Mouse (Mus musculus): ENCODE measurements around the gene Dkk2. TPM values are rescaled to one million over a fixed set of nuclear protein-coding genes. Genes with fewer than 3 reads are reported as not detected.

Gene Dkk2
- polyA plus RNA-seq, 1 experiment from 2014 or later: 0.48 TPM

DNA sequence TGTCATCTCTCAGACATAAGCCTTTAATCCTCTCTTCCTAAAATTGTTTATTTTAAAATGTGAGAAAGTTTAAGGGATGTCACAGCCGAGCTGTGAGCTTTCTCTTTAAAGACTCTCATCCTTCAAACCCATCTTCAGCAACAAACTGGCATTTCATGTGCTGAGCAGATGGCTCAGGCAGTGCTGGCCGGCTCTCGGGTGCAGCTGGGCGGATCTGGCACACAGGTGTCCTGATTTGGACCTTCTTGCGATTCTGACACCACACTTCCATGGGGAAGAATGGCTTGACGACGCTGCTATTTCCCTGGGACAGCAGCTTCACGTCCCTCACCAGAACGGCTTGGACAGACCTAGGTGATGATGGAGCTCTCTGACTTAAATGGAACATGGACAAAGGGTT lies 17.9 kb downstream of the Dkk2 start:
- WGBS: 54% methylated on average over 9 of the region's 9 CpGs
- no peaks in the 10 kb centered on the region for H3K9me3 ChIP-seq (ENCODE audit: control insufficient read depth, low read length)
- H3K4me2 ChIP-seq (ENCODE audit: low read depth, low read length): no peak overlapping the region
- H3K36me3 ChIP-seq (ENCODE audit: control insufficient read depth, insufficient read depth, low read length): no peaks in the 10 kb centered on the region
- ATAC-seq (ENCODE audit: low read depth): no peak
- no peaks in the 10 kb centered on the region for H3K27me3 ChIP-seq (ENCODE audit: control insufficient read depth, insufficient read depth, low read length)
- H3K4me1 ChIP-seq (ENCODE audit: control insufficient read depth, insufficient read depth, low read length): no peaks in the 10 kb centered on the region
- H3K9ac ChIP-seq (replicated peaks; ENCODE audit: low read depth, low read length): no peak overlapping the region
- H3K4me3 ChIP-seq (ENCODE audit: low read depth, low read length): no peak overlapping the region
- no peak overlapping the region for H3K27ac ChIP-seq (ENCODE audit: low read depth, low read length)

DNA sequence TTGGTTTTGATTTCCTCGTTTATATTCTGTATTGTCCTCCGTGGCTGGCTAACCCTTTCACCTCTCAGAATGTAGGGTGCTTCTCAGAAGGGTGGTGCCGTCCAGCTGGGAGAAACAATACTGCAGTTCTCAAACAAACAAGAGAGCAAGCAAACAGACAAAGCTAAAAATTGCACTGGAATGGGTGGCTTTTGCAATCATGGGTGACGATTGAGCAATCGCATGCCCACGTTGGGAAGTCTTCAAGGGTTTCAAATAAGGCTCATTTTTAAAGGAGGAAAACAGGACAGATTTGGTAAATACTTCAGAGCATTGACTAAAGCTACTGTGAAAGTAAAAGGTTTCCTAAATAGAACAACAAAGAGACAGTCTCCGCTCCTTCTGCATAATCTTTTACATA lies 18.4 kb downstream of the Dkk2 start:
- H3K9ac ChIP-seq (replicated peaks; ENCODE audit: low read depth, low read length): no peak overlapping the region
- no peaks in the 10 kb centered on the region for H3K27me3 ChIP-seq (ENCODE audit: control insufficient read depth, insufficient read depth, low read length)
- H3K27ac ChIP-seq (ENCODE audit: low read depth, low read length): no peak overlapping the region
- no peak overlapping the region for H3K4me3 ChIP-seq (ENCODE audit: low read depth, low read length)
- no peaks in the 10 kb centered on the region for H3K36me3 ChIP-seq (ENCODE audit: control insufficient read depth, insufficient read depth, low read length)
- no peak overlapping the region for H3K4me2 ChIP-seq (ENCODE audit: low read depth, low read length)
- no peak for ATAC-seq (ENCODE audit: low read depth)
- no peaks in the 10 kb centered on the region for H3K9me3 ChIP-seq (ENCODE audit: control insufficient read depth, low read length)
- no peaks in the 10 kb centered on the region for H3K4me1 ChIP-seq (ENCODE audit: control insufficient read depth, insufficient read depth, low read length)
- 52% methylated on average over 7 of the region's 7 CpGs for WGBS

DNA sequence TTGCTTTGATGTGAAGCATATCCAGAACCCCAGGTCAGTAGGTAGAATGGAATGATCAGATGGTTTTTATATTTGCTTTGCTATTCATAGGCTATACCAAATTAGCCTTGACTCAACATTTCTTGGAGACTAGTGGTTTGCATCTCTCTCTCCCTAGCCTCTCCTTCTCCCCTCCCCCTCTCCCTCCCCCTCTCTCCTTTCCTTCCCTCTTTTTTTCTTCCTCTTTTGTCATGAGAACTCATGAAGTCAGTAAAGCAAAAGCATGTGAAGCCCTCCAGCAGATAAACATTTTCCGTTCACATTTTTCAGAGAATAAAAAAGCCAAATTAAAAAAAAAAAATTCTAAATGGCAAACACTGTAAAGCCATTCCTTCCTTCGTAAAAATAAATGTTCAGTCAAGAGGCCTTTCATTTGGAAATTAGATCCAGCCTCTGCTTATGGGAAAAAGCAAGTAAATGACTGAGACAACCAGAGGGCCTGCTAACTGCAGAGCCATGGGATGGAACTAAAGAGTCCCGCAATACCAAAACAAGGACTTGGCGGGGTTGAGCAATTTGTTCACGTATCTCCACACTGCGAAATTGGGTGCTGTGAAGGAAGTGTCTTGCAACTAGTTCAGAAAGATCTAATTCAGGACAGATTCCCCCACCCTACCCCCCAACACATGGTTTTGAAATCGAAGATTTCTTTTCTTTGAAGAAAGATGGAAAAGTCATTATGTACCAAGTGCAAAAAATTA lies 30.9 kb downstream of the Dkk2 start:
- H3K4me3 ChIP-seq (ENCODE audit: low read depth, low read length): no peak overlapping the region
- no peak for ATAC-seq (ENCODE audit: low read depth)
- no peak overlapping the region for H3K4me2 ChIP-seq (ENCODE audit: low read depth, low read length)
- WGBS: 85% methylated on average over 7 of the region's 7 CpGs
- H3K9me3 ChIP-seq (ENCODE audit: control insufficient read depth, low read length): no peaks in the 10 kb centered on the region
- H3K36me3 ChIP-seq (ENCODE audit: control insufficient read depth, insufficient read depth, low read length): no peaks in the 10 kb centered on the region
- H3K4me1 ChIP-seq (ENCODE audit: control insufficient read depth, insufficient read depth, low read length): no peaks in the 10 kb centered on the region
- H3K27me3 ChIP-seq (ENCODE audit: control insufficient read depth, insufficient read depth, low read length): no peaks in the 10 kb centered on the region
- no peak overlapping the region for H3K9ac ChIP-seq (replicated peaks; ENCODE audit: low read depth, low read length)
- H3K27ac ChIP-seq (ENCODE audit: low read depth, low read length): no peak overlapping the region

DNA sequence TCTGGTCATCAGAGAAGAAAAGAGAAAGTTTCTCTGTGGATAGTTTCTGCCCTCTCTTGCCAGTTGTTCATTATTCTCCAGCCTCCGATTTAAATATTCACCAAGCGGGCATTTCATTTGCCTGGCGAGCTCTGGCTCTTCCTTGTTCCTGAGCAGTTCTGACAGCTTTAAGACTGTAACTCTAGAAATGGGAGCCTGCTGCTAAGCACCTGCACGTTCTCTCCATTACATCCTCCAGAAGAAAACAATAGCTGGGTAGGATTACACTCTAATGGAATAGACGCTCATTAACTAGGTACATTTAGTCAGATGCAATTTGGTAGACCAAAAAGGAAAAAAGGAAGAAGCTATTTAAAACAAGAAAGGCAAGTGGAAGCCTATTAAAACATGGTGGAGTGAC lies 36.3 kb downstream of the Dkk2 start:
- H3K4me1 ChIP-seq (ENCODE audit: control insufficient read depth, insufficient read depth, low read length): no peaks in the 10 kb centered on the region
- no peak overlapping the region for H3K4me2 ChIP-seq (ENCODE audit: low read depth, low read length)
- H3K9me3 ChIP-seq (ENCODE audit: control insufficient read depth, low read length): no peaks in the 10 kb centered on the region
- H3K36me3 ChIP-seq (ENCODE audit: control insufficient read depth, insufficient read depth, low read length): no peaks in the 10 kb centered on the region
- no peak overlapping the region for H3K27ac ChIP-seq (ENCODE audit: low read depth, low read length)
- no peak overlapping the region for H3K4me3 ChIP-seq (ENCODE audit: low read depth, low read length)
- no peak overlapping the region for H3K9ac ChIP-seq (replicated peaks; ENCODE audit: low read depth, low read length)
- no peak for ATAC-seq (ENCODE audit: low read depth)
- no peaks in the 10 kb centered on the region for H3K27me3 ChIP-seq (ENCODE audit: control insufficient read depth, insufficient read depth, low read length)
- 56% methylated on average over 5 of the region's 5 CpGs for WGBS

DNA sequence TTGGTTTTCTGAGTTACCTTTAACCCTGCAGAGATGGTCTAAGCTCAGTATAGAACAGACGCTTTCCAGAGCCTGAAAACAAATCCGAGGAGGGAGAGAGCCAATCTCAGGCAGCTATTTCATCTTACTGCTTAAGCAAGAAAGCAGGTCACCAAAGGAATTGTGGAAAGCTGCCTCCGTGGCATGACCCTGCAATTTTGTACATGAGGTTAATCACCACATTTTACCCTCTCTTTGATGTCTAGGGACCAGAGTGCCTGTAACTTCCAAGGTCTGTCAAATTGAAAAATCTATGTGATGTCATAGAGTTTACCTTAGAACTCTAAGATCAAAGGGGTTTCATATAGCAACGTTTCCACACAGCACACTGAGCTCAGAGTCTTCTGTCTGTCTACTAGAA lies 37.5 kb downstream of the Dkk2 start:
- WGBS: 65% methylated on average over 4 of the region's 4 CpGs
- Histone ChIP-seq H3K36me3 (ENCODE audit: control insufficient read depth, insufficient read depth, low read length) (no peaks in the 10 kb centered on the region), H3K9ac (replicated peaks; ENCODE audit: low read depth, low read length) (no peak overlapping the region), H3K4me3 (ENCODE audit: low read depth, low read length) (no peak overlapping the region), H3K4me2 (ENCODE audit: low read depth, low read length) (no peak overlapping the region), H3K27me3 (ENCODE audit: control insufficient read depth, insufficient read depth, low read length) (no peaks in the 10 kb centered on the region), H3K27ac (ENCODE audit: low read depth, low read length) (no peak overlapping the region), H3K4me1 (ENCODE audit: control insufficient read depth, insufficient read depth, low read length) (no peaks in the 10 kb centered on the region), H3K9me3 (ENCODE audit: control insufficient read depth, low read length) (no peaks in the 10 kb centered on the region)
- ATAC-seq (ENCODE audit: low read depth): no peak

DNA sequence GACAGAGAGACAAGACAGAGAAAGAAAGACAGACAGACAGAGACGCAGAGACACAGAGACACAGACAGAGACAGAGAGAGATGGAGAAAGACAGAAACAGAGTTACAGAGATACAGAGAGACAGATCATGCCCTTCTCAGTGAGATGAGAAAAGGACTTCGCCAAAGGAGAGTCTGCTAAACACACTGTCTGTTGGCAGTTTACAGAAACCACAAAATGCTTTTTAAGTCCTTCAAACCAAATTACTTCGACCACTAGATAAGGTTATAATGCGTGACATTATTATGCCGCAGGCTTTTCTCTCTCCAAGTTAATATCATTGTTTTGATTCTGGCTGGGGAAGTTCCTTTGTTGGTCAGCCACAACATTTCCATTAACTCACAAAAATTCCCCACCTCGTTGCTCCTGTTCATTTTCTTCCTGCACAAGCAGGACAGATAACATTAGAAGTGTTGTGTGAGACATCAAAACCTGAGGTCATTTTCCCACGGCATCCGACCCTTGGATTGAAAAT lies 40.2 kb downstream of the Dkk2 start:
- H3K27me3 ChIP-seq (ENCODE audit: control insufficient read depth, insufficient read depth, low read length): no peaks in the 10 kb centered on the region
- H3K4me3 ChIP-seq (ENCODE audit: low read depth, low read length): no peak overlapping the region
- H3K4me2 ChIP-seq (ENCODE audit: low read depth, low read length): no peak overlapping the region
- ATAC-seq (ENCODE audit: low read depth): no peak
- no peaks in the 10 kb centered on the region for H3K4me1 ChIP-seq (ENCODE audit: control insufficient read depth, insufficient read depth, low read length)
- H3K27ac ChIP-seq (ENCODE audit: low read depth, low read length): no peak overlapping the region
- no peaks in the 10 kb centered on the region for H3K9me3 ChIP-seq (ENCODE audit: control insufficient read depth, low read length)
- 81% methylated on average over 8 of the region's 8 CpGs for WGBS
- no peak overlapping the region for H3K9ac ChIP-seq (replicated peaks; ENCODE audit: low read depth, low read length)
- H3K36me3 ChIP-seq (ENCODE audit: control insufficient read depth, insufficient read depth, low read length): no peaks in the 10 kb centered on the region

DNA sequence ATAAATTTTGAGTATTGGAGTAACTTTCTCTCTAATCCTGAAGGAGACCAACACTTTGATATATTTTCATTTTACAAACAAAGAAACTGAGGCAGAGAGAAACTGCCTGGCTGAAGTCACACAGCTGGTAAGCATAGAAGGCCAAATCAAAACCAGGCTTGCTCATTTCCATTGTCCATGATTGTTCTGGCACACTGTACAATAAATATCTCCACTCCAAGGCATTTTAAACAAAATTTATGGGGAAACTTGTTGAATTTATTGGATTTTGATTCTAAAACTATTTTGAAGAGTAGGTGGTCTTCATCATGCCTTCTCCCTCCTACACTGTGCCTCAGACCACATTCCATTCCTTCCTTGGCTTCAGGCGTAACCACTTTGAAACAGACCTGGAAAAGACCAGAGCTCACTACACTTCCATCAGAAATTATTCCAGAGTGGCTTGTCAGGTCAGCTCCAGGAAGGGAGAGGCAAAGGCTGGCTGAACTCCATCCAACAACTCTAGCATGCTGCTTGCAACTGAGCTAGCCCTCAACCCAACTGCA lies 44.7 kb downstream of the Dkk2 start:
- H3K9ac ChIP-seq (replicated peaks; ENCODE audit: low read depth, low read length): no peak overlapping the region
- H3K4me1 ChIP-seq (ENCODE audit: control insufficient read depth, insufficient read depth, low read length): no peaks in the 10 kb centered on the region
- H3K27me3 ChIP-seq (ENCODE audit: control insufficient read depth, insufficient read depth, low read length): no peaks in the 10 kb centered on the region
- no peaks in the 10 kb centered on the region for H3K36me3 ChIP-seq (ENCODE audit: control insufficient read depth, insufficient read depth, low read length)
- no peak overlapping the region for H3K27ac ChIP-seq (ENCODE audit: low read depth, low read length)
- H3K4me2 ChIP-seq (ENCODE audit: low read depth, low read length): no peak overlapping the region
- no peaks in the 10 kb centered on the region for H3K9me3 ChIP-seq (ENCODE audit: control insufficient read depth, low read length)
- no peak overlapping the region for H3K4me3 ChIP-seq (ENCODE audit: low read depth, low read length)
- 86% methylated on average over 1 of the region's 1 CpGs for WGBS
- ATAC-seq (ENCODE audit: low read depth): no peak

DNA sequence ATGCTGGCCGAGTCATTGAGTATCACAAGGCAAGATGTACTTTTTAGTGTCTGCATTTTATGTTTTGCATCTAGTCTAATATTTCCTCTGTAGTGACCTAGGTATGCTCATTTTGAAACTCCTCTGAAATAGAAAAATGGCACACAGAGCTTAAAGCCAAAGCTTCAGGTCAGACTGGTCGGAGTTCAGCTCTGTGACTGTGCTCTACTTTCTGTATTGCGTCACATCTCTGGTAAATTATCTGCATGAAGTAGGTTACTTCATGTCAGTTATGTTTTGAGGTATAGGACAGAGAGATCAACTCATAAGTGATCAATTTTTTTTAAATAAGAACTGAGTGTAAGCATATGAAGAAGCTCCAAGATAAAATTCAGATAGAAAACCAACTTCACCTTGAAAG lies 45.7 kb downstream of the Dkk2 start:
- no peak overlapping the region for H3K4me3 ChIP-seq (ENCODE audit: low read depth, low read length)
- H3K27ac ChIP-seq (ENCODE audit: low read depth, low read length): no peak overlapping the region
- no peak overlapping the region for H3K9ac ChIP-seq (replicated peaks; ENCODE audit: low read depth, low read length)
- H3K36me3 ChIP-seq (ENCODE audit: control insufficient read depth, insufficient read depth, low read length): no peaks in the 10 kb centered on the region
- 74% methylated on average over 3 of the region's 3 CpGs for WGBS
- H3K9me3 ChIP-seq (ENCODE audit: control insufficient read depth, low read length): no peaks in the 10 kb centered on the region
- H3K4me1 ChIP-seq (ENCODE audit: control insufficient read depth, insufficient read depth, low read length): no peaks in the 10 kb centered on the region
- H3K27me3 ChIP-seq (ENCODE audit: control insufficient read depth, insufficient read depth, low read length): no peaks in the 10 kb centered on the region
- H3K4me2 ChIP-seq (ENCODE audit: low read depth, low read length): no peak overlapping the region
- no peak for ATAC-seq (ENCODE audit: low read depth)

DNA sequence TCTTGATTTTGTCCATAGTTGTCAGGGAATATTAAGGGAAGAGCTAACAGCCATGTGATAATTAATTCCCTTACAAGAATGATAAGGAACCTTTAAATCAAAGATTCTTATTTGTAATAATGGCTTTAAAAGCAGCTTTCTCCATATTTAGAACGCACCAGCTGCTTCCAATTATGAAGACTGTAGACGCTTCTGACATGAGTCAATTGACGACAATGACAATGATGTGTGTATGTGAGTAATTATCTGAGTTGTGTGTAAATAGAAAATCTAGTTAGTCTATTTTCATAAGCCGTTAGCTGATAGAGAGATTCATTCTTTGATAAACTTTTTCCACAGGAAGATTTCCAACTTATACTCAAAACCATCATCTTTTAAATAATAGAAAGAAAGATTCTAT lies 46.8 kb downstream of the Dkk2 start:
- no peak overlapping the region for H3K9ac ChIP-seq (replicated peaks; ENCODE audit: low read depth, low read length)
- ATAC-seq (ENCODE audit: low read depth): no peak
- no peak overlapping the region for H3K27ac ChIP-seq (ENCODE audit: low read depth, low read length)
- H3K4me2 ChIP-seq (ENCODE audit: low read depth, low read length): no peak overlapping the region
- no peaks in the 10 kb centered on the region for H3K4me1 ChIP-seq (ENCODE audit: control insufficient read depth, insufficient read depth, low read length)
- H3K9me3 ChIP-seq (ENCODE audit: control insufficient read depth, low read length): no peaks in the 10 kb centered on the region
- no peak overlapping the region for H3K4me3 ChIP-seq (ENCODE audit: low read depth, low read length)
- no peaks in the 10 kb centered on the region for H3K27me3 ChIP-seq (ENCODE audit: control insufficient read depth, insufficient read depth, low read length)
- WGBS: 83% methylated on average over 4 of the region's 4 CpGs
- H3K36me3 ChIP-seq (ENCODE audit: control insufficient read depth, insufficient read depth, low read length): no peaks in the 10 kb centered on the region

Data from neural tube, embryonic 14.5 days (tissue).